Mouse (Mus musculus): ENCODE results near the gene Sprr2a1.
"Not testable (repeated sequence)": the region's sequence is repeated elsewhere in the genome, so short reads cannot be mapped to it uniquely, and the experiment has no call there.

The Sprr2a1 gene

DNA sequence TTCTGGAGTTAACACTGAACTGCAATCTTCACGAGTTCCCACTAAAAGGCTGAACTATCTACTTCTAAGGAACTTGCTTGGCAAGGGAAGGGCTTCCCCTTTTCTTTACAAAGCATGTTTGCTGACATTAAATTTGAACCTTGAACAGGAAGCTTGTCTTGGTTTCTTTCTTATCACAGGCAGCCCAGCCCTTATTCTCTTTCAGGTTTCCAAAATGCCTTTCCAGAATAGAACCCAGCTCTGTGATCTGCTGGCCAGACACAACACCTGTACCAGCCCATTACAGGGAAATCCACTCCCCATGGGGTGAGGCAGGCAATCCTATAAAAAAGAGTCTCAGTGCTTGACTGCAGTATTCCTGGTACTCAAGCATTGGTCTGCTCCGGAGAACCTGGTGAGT lies at the start of gene Sprr2a1, which contains the start of gene Sprr2a2:
TSS of gene Sprr2a1 (plus strand) at position 231 of the 400 bp plus-strand sequence.
TSS of gene Sprr2a2 (plus strand) at position 352 of the 400 bp plus-strand sequence.
- DNase-seq: not testable (repeated sequence)

- no peak for DNase-seq
These were observed 45.8 kb upstream of the Sprr2a1 start for GRCm38 (mm10) chr3:92169847-92170246.

DNA sequence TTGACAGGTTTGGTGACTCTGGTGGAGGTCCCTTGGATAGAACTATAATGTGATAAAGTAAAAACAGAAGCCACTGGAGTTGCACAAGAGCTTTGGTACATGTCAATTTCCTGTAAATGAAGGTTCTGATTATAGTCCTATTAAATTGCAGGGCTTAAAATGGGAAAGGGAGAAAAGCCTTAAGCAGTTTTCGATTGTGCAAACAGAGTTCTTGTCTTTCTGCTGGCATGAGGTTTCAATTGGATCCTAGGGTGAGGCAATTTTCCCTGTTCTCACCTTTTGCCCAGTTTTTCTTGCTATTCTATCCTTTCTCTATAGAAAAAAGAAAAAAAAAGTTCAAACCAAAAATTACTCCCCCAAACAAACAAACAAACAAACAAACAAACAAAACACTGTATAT lies 38.7 kb upstream of the Sprr2a1 start:
- DNase-seq: no peak

DNA sequence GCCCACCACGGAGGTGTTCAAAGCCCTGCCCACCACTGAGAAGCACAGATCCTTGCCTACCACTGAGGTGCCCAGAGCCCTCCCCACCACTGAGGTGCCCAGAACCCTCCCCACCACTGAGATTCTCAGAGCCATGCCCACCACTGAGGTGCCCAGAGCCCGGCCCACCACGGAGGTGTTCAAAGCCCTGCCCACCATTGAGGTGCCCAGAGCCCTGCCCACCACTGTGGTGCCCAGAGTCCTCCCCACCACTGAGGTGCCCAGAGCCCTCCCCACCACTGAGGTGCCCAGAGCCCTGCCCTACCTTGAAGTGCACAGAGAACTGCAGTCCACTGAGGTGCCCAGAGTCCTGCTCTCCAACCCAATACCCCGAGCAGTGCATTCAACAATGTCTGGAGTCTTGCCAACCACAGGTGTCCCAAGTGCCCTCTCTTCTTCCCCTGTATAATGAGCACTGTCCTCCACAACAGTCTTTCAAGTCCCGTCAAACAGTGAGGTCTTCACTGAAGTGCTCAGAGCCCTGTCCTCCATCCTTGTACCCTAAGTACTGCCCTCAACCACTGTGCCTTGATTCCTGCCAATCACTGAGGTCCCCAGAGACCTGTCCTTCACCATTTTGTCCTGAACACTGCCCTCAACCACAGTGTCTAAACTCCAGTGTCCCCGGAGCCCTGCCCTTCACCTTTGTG lies 19.9 kb upstream of the Sprr2a1 start:
- DNase-seq: no peak

DNA sequence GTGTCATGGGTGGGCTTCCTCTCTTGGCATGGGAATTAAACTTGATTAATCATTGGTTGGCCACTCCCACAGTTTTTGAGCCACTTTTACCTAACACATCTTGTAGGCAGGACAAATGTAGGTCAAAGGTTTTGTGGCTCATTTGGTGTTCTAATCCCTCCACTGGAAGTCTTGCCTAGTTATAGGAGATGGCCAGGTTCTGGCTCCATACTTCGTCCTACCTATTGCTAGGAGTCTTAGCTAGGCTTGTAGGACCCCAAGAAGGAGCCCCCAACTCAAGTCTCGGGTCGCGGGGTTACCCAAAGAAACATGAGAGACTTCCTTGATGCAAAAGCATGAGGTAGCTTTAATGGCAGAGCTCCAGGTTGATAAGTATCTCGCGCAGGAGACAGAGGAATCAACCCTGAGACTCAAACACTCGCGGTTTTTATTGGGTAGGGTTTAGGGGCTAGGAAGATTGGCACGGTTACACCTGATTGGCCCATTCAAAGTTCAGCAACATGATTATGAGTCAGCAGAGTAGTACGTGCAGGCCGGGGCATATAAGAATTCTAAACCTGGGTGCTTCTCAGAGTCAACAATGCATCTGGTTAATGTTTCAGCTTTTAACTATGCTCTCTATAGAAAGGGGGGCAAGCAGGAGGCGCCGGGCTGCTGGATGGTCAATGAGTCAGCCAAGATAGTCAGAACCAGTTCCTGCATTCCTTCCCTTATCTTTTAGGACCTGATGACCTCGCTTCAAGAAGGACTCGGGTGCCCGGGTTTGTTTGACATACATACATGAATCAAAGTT lies 4.3 kb upstream of the Sprr2a1 start:
- not testable (repeated sequence) for DNase-seq

- not testable (repeated sequence) for DNase-seq
These were observed 3.5 kb upstream of the Sprr2a1 start for GRCm38 (mm10) chr3:92212059-92212458.

GRCm38 (mm10) chr3:92213651-92214050 lies 1.9 kb upstream of the Sprr2a1 start:
- DNase-seq: not testable (repeated sequence)

DNA sequence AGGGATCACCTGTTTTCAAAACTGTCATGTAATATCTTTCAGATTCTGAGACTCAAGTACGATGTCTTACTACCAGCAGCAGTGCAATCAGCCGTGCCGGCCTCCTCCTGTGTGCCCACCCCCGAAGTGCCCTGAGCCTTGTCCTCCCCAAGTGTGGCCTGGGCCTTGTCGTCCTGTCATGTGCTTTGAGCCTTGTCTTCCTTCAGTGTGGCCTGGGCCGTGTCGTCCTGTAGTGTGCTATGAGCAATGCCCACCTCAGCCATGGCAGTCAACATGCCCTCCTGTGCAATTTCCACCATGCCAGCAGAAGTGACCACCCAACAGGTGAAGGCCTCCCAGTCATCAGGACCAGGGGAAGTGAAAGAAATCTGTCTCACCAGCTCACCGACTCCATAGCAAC lies 3.4 kb downstream of the Sprr2a1 start:
- DNase-seq: not testable (repeated sequence)

DNA sequence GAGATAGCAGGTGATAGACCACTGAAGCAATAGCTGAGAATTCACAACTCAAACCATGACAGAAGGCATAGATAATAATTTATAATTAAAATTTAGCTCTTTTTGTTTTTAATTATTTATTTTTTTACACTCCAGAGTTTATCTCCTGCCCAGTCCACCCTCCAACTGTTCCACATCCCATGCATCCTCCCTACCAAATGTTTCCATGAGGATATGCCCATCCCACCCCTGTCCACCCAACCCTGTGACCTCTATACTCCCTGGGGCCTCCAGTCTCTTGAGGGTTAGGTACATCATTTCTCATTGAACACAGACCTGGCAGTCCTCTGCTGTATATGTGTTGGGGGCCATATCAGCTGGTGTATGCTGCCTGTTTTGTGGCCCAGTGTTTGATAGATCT lies 8.1 kb downstream of the Sprr2a1 start:
- not testable (repeated sequence) for DNase-seq

DNA sequence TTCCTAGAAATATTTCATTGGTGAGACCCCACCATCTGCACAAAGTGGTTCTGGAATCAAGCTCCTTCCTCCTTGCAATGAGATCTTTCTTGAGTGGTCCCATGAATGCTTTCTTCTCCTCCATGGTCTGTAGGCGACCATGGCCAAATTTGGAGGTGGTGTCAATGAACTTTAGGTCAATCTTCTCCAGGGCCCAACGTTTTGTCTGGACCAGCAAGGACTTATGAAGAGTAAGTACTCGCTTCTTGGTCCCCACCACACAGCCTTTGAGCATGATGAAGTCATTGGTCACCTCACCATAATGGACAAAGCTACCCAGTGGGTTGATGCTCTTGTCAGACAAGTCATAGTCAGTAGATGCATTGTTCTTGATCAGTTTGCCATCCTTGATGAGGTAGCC lies 11.8 kb downstream of the Sprr2a1 start:
- DNase-seq: peak; percentile 2

DNA sequence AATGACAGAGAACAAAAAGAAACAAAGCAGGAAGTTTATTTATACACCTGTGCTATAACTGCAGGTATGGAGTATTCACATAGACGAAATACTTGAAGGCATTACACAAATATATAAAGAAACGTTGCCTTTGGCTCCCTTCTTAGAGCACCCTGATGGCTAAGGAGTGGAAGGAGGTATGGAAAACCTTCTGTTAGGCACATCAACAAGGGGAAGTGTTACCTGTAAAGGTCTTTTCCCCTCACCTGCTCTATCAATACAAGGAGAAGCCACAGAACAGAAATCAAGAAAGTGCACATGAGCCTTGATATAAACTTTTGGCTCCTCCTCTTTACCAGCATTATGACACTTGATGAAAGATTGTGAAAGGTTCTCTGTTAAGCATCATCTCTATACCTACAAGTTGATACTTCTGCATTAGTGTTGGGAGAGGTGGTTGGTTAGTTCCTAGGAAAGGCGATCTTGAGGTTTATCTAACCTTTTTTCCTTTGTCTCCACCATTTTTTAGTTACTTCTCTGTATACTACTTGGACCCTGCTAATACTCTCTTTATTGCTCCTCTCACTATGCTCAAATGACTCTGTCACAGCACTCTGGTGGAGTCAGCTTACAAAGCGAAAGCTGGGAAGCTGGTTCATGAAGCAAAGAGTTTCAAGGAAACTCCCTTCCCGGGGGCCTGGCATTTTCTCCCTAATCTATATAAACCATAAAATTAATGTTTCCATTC lies 21.0 kb downstream of the Sprr2a1 start:
- not testable (repeated sequence) for DNase-seq

DNA sequence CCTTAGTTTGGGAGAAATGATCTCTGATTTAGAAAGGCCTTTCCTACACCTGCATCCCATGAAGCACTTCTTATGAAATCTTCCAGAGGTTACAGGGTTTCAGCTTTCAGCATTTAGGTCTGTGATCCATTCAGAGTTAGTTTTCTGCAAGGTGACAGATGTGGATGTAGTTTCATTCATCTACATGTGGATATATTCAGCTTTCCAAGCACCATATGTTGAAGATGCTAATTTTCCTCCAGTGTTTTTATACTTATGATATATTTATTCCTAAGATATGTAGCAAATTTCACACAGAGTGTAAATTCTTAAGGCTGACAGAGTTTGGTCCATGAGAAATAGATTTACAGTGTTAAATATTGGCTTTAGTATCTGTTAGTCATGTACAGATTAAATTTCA lies 23.1 kb downstream of the Sprr2a1 start:
- not testable (repeated sequence) for DNase-seq

- not testable (repeated sequence) for DNase-seq
These were observed 23.6 kb downstream of the Sprr2a1 start for GRCm38 (mm10) chr3:92239197-92239596.

DNA sequence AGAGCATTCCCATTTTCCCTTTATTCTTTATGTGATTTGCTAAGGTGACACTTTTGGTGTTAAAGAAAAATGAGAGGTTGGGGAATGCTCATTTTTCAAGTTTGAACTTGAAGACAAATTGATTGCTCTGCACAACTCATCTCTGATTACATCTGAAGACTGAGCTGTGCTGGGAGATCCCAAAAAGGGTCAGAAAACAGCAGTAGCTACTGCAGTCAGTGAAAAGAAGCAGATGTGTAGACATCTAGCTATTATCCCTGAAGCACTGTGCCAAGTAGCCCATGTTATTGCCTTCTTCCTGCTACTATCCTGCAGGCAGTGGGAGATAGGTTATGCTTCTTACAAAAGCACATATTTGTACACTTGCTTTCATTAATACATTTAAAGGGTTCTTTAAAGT lies 29.2 kb downstream of the Sprr2a1 start:
- DNase-seq: not testable (repeated sequence)

GRCm38 (mm10) chr3:92246245-92246644 lies 30.6 kb downstream of the Sprr2a1 start:
- DNase-seq: not testable (repeated sequence)

- DNase-seq: not testable (repeated sequence)
These were observed 32.9 kb downstream of the Sprr2a1 start for GRCm38 (mm10) chr3:92248494-92248893.

GRCm38 (mm10) chr3:92250450-92250849 lies 34.9 kb downstream of the Sprr2a1 start:
- not testable (repeated sequence) for DNase-seq

- not testable (repeated sequence) for DNase-seq
These were observed 38.3 kb downstream of the Sprr2a1 start for GRCm38 (mm10) chr3:92253860-92254259.

DNA sequence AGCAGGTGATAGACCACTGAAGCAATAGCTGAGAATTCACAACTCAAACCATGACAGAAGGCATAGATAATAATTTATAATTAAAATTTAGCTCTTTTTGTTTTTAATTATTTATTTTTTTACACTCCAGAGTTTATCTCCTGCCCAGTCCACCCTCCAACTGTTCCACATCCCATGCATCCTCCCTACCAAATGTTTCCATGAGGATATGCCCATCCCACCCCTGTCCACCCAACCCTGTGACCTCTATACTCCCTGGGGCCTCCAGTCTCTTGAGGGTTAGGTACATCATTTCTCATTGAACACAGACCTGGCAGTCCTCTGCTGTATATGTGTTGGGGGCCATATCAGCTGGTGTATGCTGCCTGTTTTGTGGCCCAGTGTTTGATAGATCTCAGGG lies 42.9 kb downstream of the Sprr2a1 start:
- not testable (repeated sequence) for DNase-seq

DNA sequence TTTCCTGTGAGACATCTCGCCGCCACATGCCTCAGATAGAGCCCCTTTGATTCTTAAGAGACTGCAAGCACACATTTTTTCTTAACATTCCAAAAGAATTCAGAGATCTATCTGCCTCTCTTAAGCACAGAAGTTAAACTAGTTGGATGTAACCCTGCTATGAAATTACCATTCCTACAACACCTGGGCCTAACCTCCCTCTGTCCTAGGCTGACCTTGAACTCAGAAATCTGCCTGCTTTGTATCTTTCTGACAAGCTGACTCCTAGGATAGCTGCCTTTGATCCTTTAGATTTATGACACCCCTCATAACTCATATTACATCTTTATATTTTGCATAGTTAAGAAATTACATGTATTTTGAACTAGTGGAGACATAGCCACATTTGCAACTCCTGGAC lies 47.9 kb downstream of the Sprr2a1 start:
- DNase-seq: not testable (repeated sequence)
